Mouse (Mus musculus): ENCODE measurements around the gene Fbp1.

GRCm38 (mm10) chr13:62856850-62857249, 31.2 kb downstream of the Fbp1 start:
- TF ChIP-seq POLR2A (IDR thresholded peaks at IDR 0.05; ENCODE audit: insufficient read depth, low read depth, low read length), result no peak
- no peak for TF ChIP-seq CTCF (IDR thresholded peaks at IDR 0.05; ENCODE audit: insufficient read depth, low read depth, low read length)
